Mouse (Mus musculus) thymus, postnatal 36 days (tissue): Measurements from ENCODE around the gene Mtch1.
"Not testable (repeated sequence)": the region's sequence is repeated elsewhere in the genome, so short reads cannot be mapped to it uniquely, and the experiment has no call there.

Experiments used
- DNase-seq, 2 experiments: peaks; one replicate each; pipeline ENCODE4 v3.0.0; 2022; ENCODE audit warnings: mixed read lengths in 2 of 2

Gene Mtch1

DNA sequence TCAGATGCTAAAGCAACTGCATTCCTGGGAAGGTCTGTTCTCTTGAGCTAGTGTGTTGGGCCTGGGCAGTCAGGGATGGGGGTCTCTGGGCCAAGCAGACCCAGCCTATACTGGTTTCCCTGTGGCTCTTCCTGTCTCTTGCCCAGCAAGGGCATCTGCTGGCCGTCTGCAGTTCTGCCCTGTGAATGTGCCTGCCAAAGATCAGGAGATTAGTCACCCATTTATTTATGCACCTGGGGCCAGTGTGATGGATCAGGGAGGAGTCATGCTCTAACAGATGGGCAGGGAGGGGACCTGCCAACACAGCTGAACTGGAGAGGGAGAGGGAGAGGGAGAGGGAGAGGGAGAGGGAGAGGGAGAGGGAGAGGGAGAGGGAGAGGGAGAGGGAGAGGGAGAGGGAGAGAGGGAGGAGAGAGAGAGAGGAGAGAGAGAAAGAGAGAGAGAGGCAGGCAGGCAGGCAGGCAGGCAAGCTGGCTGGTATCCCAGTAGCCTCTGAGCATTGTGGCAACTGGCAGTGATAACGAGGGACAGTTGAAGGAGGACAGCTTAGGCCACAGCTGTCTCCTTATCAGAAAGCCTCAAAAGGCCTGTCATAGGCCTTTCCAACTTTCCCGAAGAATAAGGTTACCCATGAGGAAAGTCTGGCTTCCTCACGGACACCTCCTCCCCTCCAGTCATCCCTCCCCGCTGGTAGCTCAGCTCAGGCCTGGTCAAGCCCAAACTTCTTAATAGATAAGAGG, 16.9 kb downstream of the Mtch1 start:
- no peak for DNase-seq

- DNase-seq: no peak
Measured at GRCm38 (mm10) chr17:29330221-29330620, 17.5 kb downstream of the Mtch1 start.

DNA sequence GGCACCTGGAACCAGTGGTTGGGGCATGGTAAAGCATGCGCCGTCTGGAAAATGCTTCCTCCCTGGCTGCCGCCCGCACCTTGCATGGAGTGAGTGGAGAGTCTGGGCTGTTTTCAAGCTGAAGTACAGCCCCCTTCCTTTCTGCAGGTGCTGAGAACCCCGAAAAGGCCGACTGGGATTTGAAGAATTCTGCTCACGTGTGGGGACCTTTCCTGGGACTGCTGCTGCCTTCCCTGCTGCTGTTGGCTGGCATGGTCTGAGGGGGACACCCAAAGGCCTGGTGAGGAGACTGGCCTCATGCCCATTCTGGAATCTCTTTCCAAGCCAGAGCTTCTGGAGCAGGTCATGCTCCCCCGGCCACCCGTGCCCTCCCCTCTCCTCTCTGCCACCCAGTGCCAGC, 20.0 kb downstream of the Mtch1 start:
- DNase-seq: no peak

DNA sequence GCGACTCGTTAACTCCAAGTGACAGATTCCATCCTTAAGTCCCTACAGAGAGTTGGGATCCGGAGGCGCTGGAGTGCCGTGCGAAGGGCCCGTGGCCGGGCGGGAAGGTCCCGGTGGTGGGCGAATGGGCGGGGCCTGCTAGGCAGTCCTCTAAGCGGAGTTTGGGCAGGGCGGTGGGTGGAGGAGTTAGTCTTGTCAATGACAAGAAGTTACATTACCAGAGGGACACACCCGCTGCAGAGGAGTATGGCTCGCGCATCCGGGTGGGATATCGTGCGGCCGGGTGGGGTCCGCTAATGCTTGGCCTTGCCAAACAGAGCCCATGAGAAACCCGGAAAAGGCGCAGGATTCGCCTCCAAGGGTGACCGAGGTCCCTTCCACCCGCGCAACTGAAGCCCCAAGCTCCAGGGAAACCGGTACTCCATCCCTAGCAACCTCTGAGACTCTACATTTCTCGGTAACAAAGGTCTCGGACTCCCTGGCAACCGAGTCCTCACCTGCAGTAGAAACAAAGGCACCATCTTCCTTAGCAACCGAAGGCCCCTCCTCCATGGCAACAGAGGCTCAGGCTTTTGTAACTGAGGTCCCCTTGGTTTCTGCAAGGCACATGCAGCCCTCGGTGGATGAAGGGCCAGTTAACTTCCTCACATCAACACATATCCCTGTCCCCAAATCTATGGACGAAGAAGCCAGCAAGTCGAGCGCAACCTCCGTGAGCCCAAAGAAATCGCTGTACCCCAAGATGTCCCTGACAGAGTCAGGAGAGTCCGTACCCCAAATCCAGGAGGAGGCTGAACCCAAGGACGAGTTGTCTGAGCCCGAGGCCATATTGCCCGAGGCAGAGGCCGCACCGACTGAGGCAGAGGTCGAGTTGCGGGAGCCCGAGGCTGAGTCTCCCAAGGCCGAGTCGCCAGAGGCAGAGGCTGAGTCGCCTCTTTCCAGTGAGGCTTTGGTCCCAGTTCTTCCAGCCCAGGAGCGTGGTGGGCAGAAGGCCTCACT, 20.9 kb downstream of the Mtch1 start:
- DNase-seq: no peak

DNA sequence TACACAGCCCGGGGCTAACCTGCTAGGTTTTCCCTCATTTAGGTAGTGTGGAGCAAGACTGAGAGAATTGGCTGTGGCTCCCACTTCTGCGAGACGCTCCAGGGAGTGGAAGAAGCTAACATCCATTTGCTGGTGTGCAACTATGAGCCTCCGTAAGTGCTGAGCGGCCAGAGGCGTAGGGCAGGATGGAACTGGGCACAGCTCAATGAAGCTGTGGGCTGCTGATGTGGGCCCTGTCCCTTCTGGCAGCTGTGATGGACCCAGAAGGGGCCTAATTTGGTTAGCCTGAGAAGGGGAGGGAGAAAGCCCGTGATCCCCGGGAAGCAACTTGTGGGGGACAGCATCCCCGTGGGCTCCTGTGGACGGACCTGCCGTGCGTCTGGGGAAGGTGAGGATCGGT, 21.9 kb downstream of the Mtch1 start:
- DNase-seq: no peak

DNA sequence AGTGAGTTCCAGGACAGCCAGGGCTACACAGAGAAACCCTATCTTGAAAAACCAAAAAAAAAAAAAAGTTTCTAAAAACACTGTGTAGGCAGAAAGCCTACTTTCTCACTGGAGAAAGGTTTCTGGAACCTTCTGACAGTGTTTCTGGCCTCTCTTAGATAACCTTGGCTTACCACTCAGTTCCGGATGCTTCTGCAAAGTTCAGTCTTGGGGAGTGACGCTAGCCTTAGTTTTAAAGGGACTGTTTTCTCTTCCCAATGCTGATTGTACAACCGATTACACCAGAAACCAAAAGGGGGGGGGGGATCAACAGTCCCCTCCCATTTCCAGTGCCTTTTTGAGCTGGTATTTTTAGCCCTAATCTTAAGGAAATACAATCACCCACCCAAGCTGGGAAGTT, 24.1 kb downstream of the Mtch1 start:
- no peak for DNase-seq

GRCm38 (mm10) chr17:29322603-29322962, 25.2 kb downstream of the Mtch1 start:
- no peak for DNase-seq

DNA sequence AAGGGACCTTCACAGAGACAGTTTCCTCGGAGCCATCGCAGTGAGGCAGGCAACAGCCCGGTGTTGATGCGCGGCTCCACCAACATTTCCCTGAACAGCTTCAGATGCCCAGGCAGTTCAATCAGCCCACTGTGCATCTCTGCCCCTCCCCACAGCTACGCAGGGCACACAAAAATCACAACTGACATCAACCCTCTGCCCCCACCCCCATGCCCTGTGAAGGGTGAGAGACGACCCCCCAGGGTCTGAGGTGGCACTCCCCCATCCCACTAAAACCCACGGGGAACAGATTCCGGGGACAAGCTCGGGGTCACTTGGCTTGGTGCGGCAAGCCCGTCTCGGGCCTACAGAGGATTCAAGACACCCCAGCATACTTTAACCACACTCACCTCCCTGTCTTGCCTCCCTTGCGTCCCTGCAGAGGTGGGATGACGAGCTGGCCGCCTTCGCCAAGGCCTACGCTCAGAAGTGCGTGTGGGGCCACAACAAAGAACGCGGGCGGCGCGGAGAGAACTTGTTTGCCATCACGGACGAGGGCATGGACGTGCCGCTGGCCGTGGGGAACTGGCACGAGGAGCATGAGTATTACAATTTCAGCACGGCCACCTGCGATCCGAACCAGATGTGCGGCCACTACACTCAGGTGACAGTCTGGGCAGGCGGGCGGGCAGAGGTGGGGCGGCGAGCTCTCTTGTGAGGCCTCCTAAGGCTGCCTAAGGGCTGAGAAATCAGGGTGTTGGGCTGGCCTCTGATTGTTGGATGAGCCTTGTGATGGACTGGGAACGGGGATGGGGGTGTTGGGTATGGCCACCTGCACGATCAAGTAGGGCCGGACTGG, 25.8 kb downstream of the Mtch1 start:
- no peak for DNase-seq

- no peak for DNase-seq
Measured at GRCm38 (mm10) chr17:29319881-29320639, 27.7 kb downstream of the Mtch1 start.

- DNase-seq: no peak
Measured at GRCm38 (mm10) chr17:29319476-29319875, 28.3 kb downstream of the Mtch1 start.

- DNase-seq: no peak
Measured at GRCm38 (mm10) chr17:29318731-29319250, 28.9 kb downstream of the Mtch1 start.

DNA sequence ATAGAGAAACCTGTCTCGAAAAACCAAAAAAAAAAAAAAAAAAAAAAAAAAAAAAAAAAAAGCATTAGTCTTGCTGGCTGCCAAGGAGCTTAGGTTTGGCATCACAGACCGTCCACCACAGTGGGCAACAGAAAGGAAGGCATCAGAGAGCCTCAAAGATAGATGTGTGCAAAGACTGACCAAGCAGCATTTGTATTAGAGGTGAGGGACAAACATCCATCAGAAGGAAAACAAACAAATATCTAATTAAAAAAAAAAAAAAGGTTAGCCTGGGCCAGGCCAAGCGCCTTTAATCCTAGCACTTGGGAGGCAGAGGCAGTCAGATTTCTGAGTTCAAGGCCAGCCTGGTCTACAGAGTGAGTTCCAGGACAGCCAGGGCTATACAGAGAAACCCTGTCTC, 30.4 kb downstream of the Mtch1 start, which contains the start of gene Pi16:
TSS of gene Pi16 (plus strand) at position 301 of the 400 bp plus-strand sequence.
- not testable (repeated sequence) for DNase-seq

DNA sequence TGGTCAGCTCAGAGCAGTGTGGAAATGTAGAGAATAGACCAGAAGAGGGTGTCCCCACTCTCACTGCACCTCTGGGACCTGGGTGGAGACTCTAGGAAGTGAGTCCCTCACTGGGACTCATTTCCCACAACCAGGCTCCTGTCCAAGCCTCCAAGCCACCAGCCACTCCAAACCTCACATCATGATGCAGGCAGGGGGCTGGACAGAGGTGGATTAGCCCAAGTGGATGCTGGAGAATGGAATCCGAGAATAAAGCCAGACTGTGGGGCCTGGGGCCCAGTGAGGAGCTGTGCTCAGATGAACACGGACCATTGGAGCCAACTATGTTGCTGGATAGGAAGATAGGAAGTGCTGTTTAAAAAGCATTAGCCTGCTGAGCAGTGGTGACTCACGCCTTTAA, 30.8 kb downstream of the Mtch1 start:
- no peak for DNase-seq

GRCm38 (mm10) chr17:29315672-29316465, 31.9 kb downstream of the Mtch1 start:
- DNase-seq: no peak

DNA sequence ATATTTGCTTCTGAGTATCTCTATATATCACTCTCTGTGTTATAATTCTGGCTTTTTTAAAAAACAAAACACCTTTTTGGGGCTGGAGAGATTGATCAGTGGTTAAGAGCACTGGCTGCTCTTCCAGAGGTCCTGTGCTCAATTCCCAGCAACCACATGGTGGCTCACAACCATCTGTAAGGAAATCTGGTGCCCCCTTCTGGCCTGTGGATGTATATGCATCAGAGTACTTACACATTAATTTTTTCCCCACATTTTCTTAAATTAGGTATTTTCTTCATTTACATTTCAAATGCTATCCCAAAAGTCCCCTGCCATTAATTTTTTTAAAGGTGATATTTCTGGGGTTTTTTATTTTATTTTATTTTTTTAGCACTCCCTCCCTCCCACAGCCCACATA, 34.4 kb downstream of the Mtch1 start:
- no peak for DNase-seq

- DNase-seq: no peak
Measured at GRCm38 (mm10) chr17:29312082-29312481, 35.7 kb downstream of the Mtch1 start.

DNA sequence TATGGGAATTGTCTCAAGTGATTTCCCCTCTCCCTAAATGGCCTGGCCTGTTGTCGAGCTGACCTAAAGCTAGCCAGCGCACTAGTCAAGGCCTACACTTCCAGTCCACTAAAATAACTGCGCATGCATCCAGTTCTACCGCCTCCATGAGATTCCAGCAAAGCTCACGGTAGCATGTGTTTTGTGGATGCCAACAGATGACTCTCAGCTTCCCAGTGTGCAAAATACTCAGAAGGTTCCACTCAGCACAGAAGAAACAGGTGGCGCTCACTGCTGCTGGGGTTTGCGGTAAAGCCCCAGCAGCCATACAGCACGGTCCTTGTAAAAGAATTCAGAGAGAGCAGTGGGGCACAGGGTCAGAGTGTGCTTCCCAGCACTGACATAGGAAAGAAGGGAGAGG, 36.1 kb downstream of the Mtch1 start:
- DNase-seq: no peak

GRCm38 (mm10) chr17:29310056-29310623, 37.6 kb downstream of the Mtch1 start:
- no peak for DNase-seq

GRCm38 (mm10) chr17:29305871-29306270, 41.9 kb downstream of the Mtch1 start:
- peak; percentile 13 to 33 for DNase-seq

DNA sequence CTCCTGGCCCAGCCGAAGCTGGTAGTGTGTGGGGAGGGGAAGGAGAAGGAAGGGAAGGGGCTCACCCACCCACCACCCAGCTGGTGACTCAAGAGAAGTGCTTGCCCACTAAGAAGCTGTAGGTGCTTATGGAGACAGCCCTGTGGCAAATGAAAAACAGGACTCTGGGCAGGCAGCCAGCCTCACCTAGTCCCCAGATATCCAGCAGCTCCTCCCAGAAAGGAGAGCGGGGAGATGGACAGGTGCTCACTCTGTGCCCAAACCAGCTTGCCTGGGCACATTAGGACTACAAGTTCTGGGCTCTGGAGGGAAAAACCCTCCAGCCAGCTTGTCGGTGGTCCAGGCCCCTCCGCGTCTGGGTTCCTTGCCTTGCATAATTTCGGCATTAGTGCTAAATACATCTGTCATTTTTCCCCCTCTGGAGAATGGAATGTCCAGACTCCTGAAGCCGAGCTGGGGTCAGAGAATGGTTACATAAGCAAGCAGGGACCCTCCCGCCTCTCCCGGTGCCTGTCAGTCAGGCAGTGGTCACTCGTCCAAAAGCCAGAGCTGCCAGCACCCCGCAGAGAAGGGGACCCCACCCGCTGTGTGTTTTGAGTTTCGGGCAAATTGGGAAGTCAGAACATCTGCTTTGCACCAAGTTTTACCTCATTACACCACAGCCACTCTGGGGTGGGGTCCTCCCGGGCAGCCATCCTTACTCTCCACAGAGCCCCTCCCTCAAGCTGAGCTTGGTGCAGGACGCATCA, 42.5 kb downstream of the Mtch1 start:
- peak; percentile 18 to 27 for DNase-seq
